Mouse (Mus musculus): ENCODE results near the gene Efcab12. TPM values are rescaled to one million over a fixed set of nuclear protein-coding genes. Genes with fewer than 3 reads are reported as not detected.
"Not testable (repeated sequence)": the region's sequence is repeated elsewhere in the genome, so short reads cannot be mapped to it uniquely, and the experiment has no call there.

The Efcab12 gene
- under 1 TPM; 0.88 to 0.90 TPM for total RNA-seq (2021)

DNA sequence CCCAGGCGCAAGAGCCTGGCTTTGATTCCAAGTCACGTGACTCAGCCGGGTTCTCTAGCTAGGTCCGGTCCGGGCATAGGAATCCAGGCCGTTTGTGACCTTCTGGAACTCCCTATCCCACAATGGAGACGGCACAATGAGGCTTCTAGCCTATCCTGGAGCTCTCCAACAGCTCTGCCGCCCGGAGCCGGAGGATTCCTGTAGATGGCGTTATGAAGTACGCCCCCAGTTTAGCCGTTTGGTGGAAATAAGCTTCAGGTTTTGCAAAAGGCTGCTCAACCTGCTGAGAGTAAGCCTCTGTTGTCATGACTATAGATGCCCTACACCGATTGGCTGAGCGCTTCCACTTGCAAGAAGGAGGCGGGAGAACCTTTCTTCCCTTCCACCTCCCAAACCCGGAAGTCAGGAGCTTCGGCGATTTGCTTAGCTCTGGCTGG lies at the start of gene Efcab12:
TSS of gene Efcab12 (minus strand) at position 252 of the 437 bp plus-strand sequence.
- DNase-seq: peak; percentile 63

GRCm38 (mm10) chr6:115886894-115887293 lies 48.7 kb upstream of the Efcab12 start:
- DNase-seq: no peak

DNA sequence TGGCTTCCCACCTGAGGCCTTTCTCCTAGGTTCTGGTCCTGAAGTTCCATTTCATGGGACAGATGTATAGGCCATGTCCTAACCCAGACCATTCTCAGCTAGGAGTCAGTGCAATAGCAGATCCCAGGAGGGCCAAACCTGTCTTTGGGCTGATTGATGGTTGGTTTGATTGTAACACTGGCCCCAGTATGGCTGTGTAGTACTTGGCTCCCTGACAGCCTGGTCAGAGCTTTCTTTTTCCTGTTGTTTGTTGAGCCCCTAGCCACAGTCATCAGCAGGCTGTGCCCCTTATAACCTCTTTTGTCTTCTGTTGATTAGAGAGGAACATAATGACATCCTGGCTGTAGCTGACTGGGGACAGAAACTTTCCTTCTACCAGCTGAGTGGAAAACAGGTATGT lies 45.8 kb upstream of the Efcab12 start:
- no peak for DNase-seq

- peak; percentile 35 for DNase-seq
Observed at GRCm38 (mm10) chr6:115880751-115881150, 42.5 kb upstream of the Efcab12 start.

GRCm38 (mm10) chr6:115879736-115880135 lies 41.5 kb upstream of the Efcab12 start:
- no peak for DNase-seq

DNA sequence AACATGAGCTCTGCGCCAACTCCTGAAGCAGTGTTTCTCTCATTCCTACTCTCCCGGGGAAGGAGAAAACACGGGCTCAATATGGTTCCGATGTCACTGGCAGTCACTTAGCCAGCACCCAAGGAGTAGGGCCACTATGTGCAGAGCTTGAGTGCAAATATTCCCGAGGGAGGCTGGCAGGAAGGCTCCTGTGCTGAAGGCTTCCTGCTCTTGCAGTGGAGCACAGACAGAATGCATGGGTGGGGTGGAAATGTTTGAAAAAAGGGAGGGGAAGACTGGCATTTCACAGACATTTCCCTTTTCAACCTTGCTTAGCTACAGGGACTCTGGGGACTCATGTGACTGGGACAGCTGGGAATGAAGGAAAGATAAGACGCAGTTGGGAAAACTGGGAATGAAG lies 40.5 kb upstream of the Efcab12 start:
- DNase-seq: no peak

GRCm38 (mm10) chr6:115877239-115877638 lies 39.0 kb upstream of the Efcab12 start:
- DNase-seq: no peak

GRCm38 (mm10) chr6:115871318-115871717 lies 33.1 kb upstream of the Efcab12 start:
- not testable (repeated sequence) for DNase-seq

DNA sequence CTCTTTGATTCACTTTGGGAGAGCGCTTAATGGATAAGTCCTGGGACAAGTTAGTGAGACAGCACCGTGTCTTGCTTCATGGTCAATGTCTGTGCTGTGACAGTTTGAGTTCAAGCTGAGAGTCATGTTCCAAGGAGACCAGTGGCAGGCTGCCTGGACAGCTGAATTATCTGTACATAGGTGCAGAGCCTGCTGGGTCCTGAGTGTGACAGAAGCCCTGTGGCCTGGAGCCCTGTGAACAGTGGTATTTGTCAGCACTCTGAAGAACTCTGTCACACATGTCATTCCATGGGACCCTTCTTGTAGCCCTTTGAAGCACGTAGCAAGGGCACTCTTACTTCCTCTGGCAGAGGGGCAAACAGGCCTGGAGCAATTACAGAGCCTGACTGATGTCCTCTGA lies 28.9 kb upstream of the Efcab12 start:
- not testable (repeated sequence) for DNase-seq

DNA sequence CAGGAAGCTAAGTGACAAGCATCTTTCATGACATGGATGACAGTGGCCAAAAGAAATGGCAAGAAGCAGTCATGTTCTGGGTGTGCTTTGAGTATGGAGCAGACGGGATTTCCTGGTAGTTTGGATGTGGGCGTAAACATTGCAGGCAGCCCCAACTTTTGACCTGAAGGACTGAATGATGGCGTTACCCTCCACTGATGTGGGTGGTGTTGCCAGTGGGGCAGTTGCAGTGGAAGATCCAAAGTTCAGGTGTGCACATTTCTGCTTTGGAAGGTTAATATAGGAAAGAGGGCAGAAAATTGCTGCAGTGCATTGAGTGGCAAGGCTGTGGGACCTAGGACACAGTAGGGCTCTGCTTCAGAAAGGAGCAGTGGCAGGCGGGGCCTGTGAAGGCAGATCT lies 27.0 kb upstream of the Efcab12 start:
- no peak for DNase-seq

DNA sequence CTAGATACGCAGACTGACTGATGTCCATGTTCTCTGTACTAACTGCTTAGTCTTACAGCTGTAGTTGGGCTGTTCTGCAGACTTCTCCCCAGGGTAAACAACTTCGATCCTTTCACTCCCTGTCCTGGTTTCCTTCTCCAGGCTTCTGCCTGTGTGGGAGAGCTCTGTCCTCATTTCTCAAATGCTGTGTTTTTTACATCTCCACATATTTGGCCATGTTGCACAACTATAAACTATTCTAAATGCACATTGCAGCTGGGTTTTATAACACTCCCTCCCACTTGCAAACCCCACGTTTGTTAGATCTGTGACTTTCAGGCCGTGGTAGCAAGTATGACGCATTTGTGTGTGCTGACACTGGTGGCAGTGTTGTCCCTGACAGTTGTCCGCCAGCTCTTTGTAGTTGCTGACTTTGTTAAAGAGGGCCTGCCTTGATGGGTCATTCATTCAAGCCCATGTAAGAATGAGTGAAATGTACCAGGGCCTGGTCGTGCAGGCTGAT lies 25.2 kb upstream of the Efcab12 start:
- DNase-seq: no peak

DNA sequence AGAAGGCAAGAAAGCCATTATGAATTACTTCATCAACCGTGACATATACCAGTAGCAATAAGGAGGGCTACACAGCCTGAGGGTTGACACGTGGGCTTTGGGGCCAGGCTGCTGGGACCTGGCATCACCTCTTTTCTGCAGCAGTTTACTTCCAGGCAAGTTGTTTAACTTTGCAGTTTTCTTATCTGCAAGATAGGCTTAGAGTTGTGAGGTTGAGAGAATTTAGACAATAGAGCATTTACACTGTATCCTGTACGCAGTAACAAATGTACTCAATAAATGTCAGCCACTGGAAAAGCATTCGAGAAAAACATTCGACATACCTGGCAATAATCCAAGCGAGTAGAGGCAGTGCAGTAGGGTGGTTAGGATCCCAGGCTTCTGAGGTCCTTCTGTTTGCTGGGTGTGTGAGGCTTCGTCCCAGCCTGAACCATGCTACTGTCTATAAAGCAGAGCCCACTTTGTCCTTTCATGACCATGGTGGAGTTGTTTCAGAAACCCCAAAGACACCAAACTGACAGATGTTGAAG lies 21.9 kb upstream of the Efcab12 start:
- no peak for DNase-seq

- DNase-seq: no peak
Observed at GRCm38 (mm10) chr6:115859258-115859657, 21.0 kb upstream of the Efcab12 start.

GRCm38 (mm10) chr6:115856361-115856745 lies 18.1 kb upstream of the Efcab12 start:
- DNase-seq: no peak

GRCm38 (mm10) chr6:115855733-115856360 lies 17.6 kb upstream of the Efcab12 start:
- DNase-seq: no peak

- no peak for DNase-seq
Observed at GRCm38 (mm10) chr6:115854432-115854831, 16.2 kb upstream of the Efcab12 start.

DNA sequence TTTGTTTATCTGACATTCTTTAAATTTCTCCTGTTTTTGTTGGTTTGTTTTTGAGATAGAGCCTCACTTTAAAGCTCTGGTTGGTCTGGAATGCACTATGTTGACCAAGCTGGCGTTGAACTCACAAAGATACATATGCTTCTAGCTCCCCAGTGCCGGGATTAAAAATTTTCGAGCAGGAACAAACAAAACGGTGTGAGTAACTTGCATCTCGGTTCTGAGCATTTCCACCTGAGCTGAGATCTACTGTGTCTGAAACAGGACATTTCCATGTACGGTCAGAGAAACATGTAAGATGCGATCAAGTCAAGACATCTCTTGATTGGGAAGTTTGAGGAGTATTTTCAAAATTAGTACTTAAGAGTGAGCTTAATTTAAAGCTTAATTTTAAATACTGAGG lies 15.8 kb upstream of the Efcab12 start:
- no peak for DNase-seq

DNA sequence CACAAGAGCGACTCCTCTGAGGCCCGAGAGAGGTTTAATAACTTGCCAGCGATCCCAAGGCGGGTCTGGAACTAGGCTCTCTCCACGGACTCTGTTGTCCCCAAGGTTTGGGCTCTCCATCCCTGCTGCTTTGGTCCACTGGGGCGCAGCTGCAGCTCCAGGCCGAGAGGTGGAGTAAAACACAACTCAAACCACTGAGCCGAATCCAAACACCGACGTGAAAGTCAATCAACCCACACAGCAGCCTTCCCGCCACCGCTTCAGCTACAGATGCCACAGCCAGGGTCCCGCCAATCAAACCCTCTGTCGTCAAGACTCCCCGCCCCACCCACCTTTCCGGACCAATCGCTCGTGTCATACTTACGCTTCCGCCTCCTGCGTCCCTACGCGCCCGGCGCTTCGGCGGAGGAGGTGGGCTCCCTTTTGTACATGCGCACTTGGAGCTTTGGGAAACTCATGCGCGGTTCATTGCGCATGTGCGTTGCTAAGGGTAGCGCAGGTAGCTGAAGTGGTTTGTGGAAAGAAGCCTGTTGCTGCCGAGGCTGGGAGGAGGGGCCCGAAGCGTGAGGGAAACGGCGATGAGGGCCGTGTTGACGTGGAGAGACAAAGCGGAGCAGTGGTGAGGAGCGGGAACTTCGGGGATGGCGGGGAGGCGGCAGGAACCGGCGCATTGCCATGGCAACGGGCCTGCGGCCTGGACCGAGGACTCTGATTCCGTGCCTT lies 15.0 kb upstream of the Efcab12 start, which contains the start of the genes Mbd4 and Ift122:
TSS of gene Mbd4 (minus strand) at position 281 of the 723 bp plus-strand sequence.
TSS of gene Ift122 (plus strand) at position 380 of the 723 bp plus-strand sequence.
- peak; percentile 98 for DNase-seq

DNA sequence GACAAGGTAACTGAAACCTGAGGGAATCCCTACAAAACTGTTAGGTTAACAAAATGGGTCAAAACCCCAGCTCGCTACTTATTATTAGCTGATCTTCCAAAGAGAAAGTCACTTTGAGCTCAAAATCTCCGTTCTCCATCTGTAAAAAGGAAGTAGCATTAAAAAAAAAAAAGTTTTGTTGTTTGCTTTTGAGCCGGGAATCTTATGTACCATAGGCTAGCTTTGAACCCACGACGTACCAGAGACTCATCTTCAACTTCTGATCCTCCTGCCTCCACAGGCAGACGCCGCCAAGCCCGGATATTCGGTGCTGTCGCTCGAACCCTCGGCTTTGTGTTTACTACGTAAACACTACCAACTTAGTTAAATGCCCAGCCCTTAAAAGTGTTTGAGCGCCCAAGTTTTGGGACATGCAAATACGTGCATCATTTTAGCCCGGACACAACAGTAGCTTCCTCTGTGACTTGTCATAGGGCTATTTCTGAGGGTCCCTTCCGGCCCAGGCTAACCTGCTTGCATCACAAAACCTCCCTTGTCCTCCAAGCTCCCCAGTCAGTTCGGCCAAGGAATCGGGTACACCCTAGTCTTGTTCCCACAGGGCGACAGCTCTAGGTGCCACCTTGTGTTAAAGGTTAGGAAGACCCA lies 14.4 kb upstream of the Efcab12 start:
- no peak for DNase-seq

DNA sequence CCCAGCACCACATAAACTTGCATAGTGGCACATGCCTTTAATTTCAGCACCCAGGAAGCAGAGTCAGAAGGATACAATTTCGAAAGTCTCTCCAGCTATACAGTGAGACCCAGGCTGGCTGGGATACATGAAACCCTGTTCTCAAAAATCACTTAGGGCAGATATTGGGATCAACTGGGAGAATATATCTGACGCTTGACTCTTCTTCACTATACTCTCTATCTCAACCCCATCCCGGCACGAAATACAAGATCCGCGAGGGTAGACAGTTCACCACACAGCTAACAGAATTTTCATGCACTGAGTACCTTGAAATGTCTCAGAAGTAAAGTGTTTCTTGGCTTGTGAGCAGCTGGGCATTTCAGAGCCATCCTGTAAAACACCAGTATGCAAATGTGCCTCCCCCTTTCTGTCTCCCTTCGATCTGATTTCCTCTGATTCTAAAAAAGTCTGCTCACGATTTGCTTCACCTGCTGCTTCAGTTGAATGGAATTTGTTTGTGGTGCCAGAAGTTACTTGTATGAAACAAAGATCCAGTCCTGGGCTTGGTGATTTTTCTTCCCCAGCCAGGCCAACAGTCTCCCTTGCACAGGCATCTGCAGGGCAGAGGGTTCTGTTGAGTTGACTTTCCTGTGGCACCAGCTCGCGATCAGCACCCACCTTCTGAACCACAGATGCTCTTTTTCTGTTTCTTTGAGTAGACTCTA lies 10.5 kb upstream of the Efcab12 start:
- no peak for DNase-seq

GRCm38 (mm10) chr6:115846640-115847411 lies 8.6 kb upstream of the Efcab12 start:
- peak; percentile 76 for DNase-seq

DNA sequence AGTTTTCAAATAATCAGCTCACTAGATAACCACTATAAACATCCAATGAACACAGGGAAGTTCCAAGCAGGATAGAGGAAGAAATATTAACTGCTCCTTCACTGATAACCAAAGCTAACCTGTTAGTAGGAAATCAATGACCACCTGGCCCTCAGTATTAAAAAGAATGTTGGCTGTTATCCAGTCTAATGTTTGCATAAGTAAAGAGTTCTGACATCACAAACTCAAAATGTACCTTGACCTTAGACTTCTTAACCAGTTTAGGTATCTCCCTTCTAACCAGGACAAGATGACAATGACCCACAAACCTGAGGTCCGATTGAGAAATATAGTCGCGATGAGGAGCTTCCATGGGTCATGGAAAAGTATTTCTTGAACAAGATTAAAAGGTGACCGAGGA lies 6.8 kb upstream of the Efcab12 start:
- no peak for DNase-seq

Measured in heart, postnatal 4 days (tissue).